Mouse (Mus musculus): ENCODE measurements at regions not wholly inside any gene's neighbourhood (a gene's known extent, or its start where the extent isn't known, plus 50 kb on each side); places are given as distances from the start of the nearest gene placed in this dataset.

- Histone ChIP-seq H3K27me3 (replicated peaks; ENCODE audit: control insufficient read depth, insufficient read depth, low read length) (no peaks in the 10 kb centered on the region), H3K4me2 (ENCODE audit: low read length) (peak overlapping the region; percentile 38; the same call in 1 of the 2 replicates), H3K4me1 (ENCODE audit: control insufficient read depth, insufficient read depth, low read length) (peaks cover 11% of the 10 kb centered on the region; the same call in 1 of the 2 replicates), H3K4me3 (ENCODE audit: low read depth, low read length) (no peak overlapping the region), H3K36me3 (ENCODE audit: control insufficient read depth, insufficient read depth, low read length) (no peaks in the 10 kb centered on the region), H3K9ac (ENCODE audit: low read length) (peak overlapping the region; percentile 43), H3K27ac (ENCODE audit: low read depth, low read length) (peak overlapping the region; percentile 68), H3K9me3 (replicated peaks; ENCODE audit: control insufficient read depth, low read length) (no peaks in the 10 kb centered on the region)
- ATAC-seq = no peak
- DNase-seq (ENCODE audit: low spot score) = no peak
- 78% methylated on average over 12 of the region's 12 CpGs for WGBS
Measured at GRCm38 (mm10) chr13:37514641-37515305, 169.8 kb downstream of the Ly86 start.

GRCm38 (mm10) chr13:37517055-37517807 is 172.2 kb downstream of the Ly86 start:
- peak; percentile 56 for ATAC-seq
- Histone ChIP-seq H3K9ac (ENCODE audit: low read length) (no peak overlapping the region), H3K9me3 (replicated peaks; ENCODE audit: control insufficient read depth, low read length) (no peaks in the 10 kb centered on the region), H3K27me3 (replicated peaks; ENCODE audit: control insufficient read depth, insufficient read depth, low read length) (no peaks in the 10 kb centered on the region), H3K4me2 (ENCODE audit: low read length) (no peak overlapping the region), H3K4me3 (ENCODE audit: low read depth, low read length) (no peak overlapping the region), H3K4me1 (ENCODE audit: control insufficient read depth, insufficient read depth, low read length) (peaks cover 11% of the 10 kb centered on the region; the same call in 1 of the 2 replicates), H3K36me3 (ENCODE audit: control insufficient read depth, insufficient read depth, low read length) (no peaks in the 10 kb centered on the region), H3K27ac (ENCODE audit: low read depth, low read length) (no peak overlapping the region)
- WGBS = 21% methylated on average over 14 of the region's 14 CpGs
- DNase-seq (ENCODE audit: low spot score) = peak; percentile 68

- no peak overlapping the region for H3K27ac ChIP-seq (ENCODE audit: low read depth, low read length)
- no peak for DNase-seq (ENCODE audit: low spot score)
- H3K36me3 ChIP-seq (ENCODE audit: control insufficient read depth, insufficient read depth, low read length) = no peaks in the 10 kb centered on the region
- no peak overlapping the region for H3K4me2 ChIP-seq (ENCODE audit: low read length)
- no peaks in the 10 kb centered on the region; the same call in 1 of the 2 replicates for H3K27me3 ChIP-seq (replicated peaks; ENCODE audit: control insufficient read depth, insufficient read depth, low read length)
- H3K9ac ChIP-seq (ENCODE audit: low read length) = no peak overlapping the region
- H3K4me3 ChIP-seq (ENCODE audit: low read depth, low read length) = no peak overlapping the region
- ATAC-seq = no peak
- H3K9me3 ChIP-seq (replicated peaks; ENCODE audit: control insufficient read depth, low read length) = no peaks in the 10 kb centered on the region
- 81% methylated on average over 3 of the region's 3 CpGs for WGBS
- H3K4me1 ChIP-seq (ENCODE audit: control insufficient read depth, insufficient read depth, low read length) = no peaks in the 10 kb centered on the region
Measured at GRCm38 (mm10) chr13:37519948-37520347, 174.9 kb downstream of the Ly86 start.

DNA sequence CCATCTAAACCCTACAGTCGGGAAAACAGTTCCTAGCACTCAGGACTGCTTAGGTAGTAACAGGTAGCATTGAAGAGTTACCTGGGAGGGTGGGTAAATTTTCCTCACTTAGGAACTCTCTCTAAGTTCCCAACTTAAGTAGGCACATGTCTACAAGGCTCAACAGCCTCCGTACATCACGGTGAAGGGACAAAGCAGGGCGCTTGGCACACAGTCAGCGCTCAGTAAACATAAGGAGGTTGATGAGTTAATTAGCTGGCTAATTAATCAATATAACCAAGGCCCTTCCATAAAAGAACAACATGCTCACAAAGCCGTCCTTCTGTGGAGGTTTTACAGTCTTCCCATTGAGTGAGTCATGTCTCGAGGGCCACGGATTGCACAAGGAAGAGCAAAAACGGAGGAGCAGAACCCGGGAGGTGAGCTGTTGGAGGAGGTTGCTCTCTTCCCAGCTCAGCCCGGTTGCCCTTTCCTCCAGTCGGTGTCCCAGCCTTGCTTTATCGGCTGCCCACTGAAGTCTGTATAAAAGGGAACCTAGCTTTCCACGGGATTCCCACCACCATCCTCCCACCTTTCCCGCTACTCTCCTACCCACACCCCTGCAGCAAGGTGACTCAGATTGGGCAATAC is 180.2 kb downstream of the Ly86 start:
- Histone ChIP-seq H3K9ac (ENCODE audit: low read length) (no peak overlapping the region), H3K27me3 (replicated peaks; ENCODE audit: control insufficient read depth, insufficient read depth, low read length) (no peaks in the 10 kb centered on the region; the same call in 1 of the 2 replicates), H3K27ac (ENCODE audit: low read depth, low read length) (no peak overlapping the region), H3K9me3 (replicated peaks; ENCODE audit: control insufficient read depth, low read length) (no peaks in the 10 kb centered on the region), H3K4me3 (ENCODE audit: low read depth, low read length) (no peak overlapping the region), H3K4me2 (ENCODE audit: low read length) (no peak overlapping the region), H3K4me1 (ENCODE audit: control insufficient read depth, insufficient read depth, low read length) (no peaks in the 10 kb centered on the region), H3K36me3 (ENCODE audit: control insufficient read depth, insufficient read depth, low read length) (no peaks in the 10 kb centered on the region)
- ATAC-seq (peak; percentile 60; the same call in 1 of the 2 replicates), DNase-seq (ENCODE audit: low spot score) (peak; percentile 76)
- WGBS = 47% methylated on average over 15 of the region's 15 CpGs

DNA sequence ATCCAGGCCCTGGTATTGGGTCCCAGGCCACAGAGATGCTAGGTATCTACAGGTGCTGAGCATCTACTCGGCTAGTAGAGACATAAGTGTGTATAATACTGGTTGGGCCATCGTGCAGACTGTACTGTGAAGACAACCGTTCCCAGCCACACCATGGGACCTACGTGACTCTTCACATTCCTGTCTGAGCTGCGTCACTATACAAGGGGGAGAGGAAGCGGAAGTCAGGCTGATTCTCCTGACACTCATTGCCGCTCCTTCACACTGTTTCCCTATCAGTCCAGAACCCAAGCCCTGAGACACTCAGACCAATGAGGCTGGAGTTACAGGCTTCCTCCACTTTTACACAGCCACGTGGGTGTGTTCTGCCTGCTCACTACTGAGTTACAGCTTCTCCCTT is 181.1 kb downstream of the Ly86 start:
- Histone ChIP-seq H3K9ac (ENCODE audit: low read length) (no peak overlapping the region), H3K27me3 (replicated peaks; ENCODE audit: control insufficient read depth, insufficient read depth, low read length) (no peaks in the 10 kb centered on the region; the same call in 1 of the 2 replicates), H3K36me3 (ENCODE audit: control insufficient read depth, insufficient read depth, low read length) (no peaks in the 10 kb centered on the region), H3K27ac (ENCODE audit: low read depth, low read length) (no peak overlapping the region), H3K4me2 (ENCODE audit: low read length) (no peak overlapping the region), H3K9me3 (replicated peaks; ENCODE audit: control insufficient read depth, low read length) (no peaks in the 10 kb centered on the region), H3K4me3 (ENCODE audit: low read depth, low read length) (no peak overlapping the region), H3K4me1 (ENCODE audit: control insufficient read depth, insufficient read depth, low read length) (no peaks in the 10 kb centered on the region)
- no peak for DNase-seq (ENCODE audit: low spot score)
- ATAC-seq = no peak
- 93% methylated on average over 8 of the region's 8 CpGs for WGBS

- 58% methylated on average over 9 of the region's 9 CpGs for WGBS
- no peak overlapping the region for H3K9ac ChIP-seq (ENCODE audit: low read length)
- ATAC-seq (no peak), DNase-seq (ENCODE audit: low spot score) (no peak)
- no peaks in the 10 kb centered on the region for H3K36me3 ChIP-seq (ENCODE audit: control insufficient read depth, insufficient read depth, low read length)
- no peaks in the 10 kb centered on the region for H3K4me1 ChIP-seq (ENCODE audit: control insufficient read depth, insufficient read depth, low read length)
- no peaks in the 10 kb centered on the region for H3K9me3 ChIP-seq (replicated peaks; ENCODE audit: control insufficient read depth, low read length)
- H3K27ac ChIP-seq (ENCODE audit: low read depth, low read length) = no peak overlapping the region
- no peak overlapping the region for H3K4me2 ChIP-seq (ENCODE audit: low read length)
- no peaks in the 10 kb centered on the region; the same call in 1 of the 2 replicates for H3K27me3 ChIP-seq (replicated peaks; ENCODE audit: control insufficient read depth, insufficient read depth, low read length)
- no peak overlapping the region for H3K4me3 ChIP-seq (ENCODE audit: low read depth, low read length)
Measured at GRCm38 (mm10) chr13:37528380-37528779, 183.4 kb downstream of the Ly86 start.

- Histone ChIP-seq H3K4me1 (ENCODE audit: control insufficient read depth, insufficient read depth, low read length) (no peaks in the 10 kb centered on the region), H3K4me2 (ENCODE audit: low read length) (no peak overlapping the region), H3K27me3 (replicated peaks; ENCODE audit: control insufficient read depth, insufficient read depth, low read length) (no peaks in the 10 kb centered on the region), H3K9ac (ENCODE audit: low read length) (no peak overlapping the region), H3K36me3 (ENCODE audit: control insufficient read depth, insufficient read depth, low read length) (no peaks in the 10 kb centered on the region), H3K9me3 (replicated peaks; ENCODE audit: control insufficient read depth, low read length) (no peaks in the 10 kb centered on the region), H3K27ac (ENCODE audit: low read depth, low read length) (no peak overlapping the region), H3K4me3 (ENCODE audit: low read depth, low read length) (no peak overlapping the region)
- ATAC-seq (no peak), DNase-seq (ENCODE audit: low spot score) (no peak)
- WGBS = 82% methylated on average over 7 of the region's 7 CpGs
Measured at GRCm38 (mm10) chr13:37528876-37529275, 183.9 kb downstream of the Ly86 start.

DNA sequence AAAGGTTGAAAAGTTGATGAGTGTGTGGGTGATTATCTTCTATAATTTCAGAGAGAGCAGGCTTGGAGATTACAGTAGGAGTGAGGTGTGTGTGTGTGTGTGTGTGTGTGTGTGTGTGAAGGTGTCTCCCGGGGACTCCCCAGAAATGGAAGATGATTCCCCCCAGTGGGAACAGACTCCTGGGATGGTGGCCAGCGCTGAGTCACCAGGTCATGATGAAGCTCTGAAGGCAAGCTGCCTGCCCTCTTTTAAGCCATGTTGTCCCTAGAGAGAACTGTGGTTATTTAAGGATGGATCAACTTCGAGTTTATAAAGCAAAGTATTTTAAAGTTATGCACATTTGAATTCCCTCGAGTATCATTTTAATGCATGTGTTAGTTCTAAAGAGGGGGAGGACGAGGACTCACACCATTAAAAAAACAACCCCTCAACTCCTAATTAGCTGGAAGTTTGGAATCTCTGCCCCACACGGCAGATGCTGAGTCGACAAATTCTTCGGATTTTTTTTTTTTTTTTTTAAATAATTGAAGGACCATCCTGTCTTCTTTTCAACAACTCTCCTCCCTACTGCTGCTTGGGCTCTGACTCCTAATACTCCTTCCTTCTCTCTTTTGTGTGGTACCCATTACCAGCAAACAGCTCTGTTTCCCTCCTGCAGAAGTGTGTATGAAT is 186.6 kb downstream of the Ly86 start:
- Histone ChIP-seq H3K36me3 (ENCODE audit: control insufficient read depth, insufficient read depth, low read length) (no peaks in the 10 kb centered on the region), H3K4me3 (ENCODE audit: low read depth, low read length) (no peak overlapping the region), H3K9me3 (replicated peaks; ENCODE audit: control insufficient read depth, low read length) (no peaks in the 10 kb centered on the region), H3K27ac (ENCODE audit: low read depth, low read length) (no peak overlapping the region), H3K4me2 (ENCODE audit: low read length) (no peak overlapping the region), H3K4me1 (ENCODE audit: control insufficient read depth, insufficient read depth, low read length) (no peaks in the 10 kb centered on the region), H3K27me3 (replicated peaks; ENCODE audit: control insufficient read depth, insufficient read depth, low read length) (no peaks in the 10 kb centered on the region), H3K9ac (ENCODE audit: low read length) (no peak overlapping the region)
- 67% methylated on average over 8 of the region's 8 CpGs for WGBS
- DNase-seq (ENCODE audit: low spot score) (no peak), ATAC-seq (no peak)
